ENCODE assay signal across 8 mouse cellular contexts in genomic region chr12:24651063-24651557, GRCm38 (mm10). TPM values are rescaled to one million over a fixed set of nuclear protein-coding genes. Genes with fewer than 3 reads are reported as not detected.
DNase-seq lines count a peak whose midpoint lies in the region; ATAC-seq and TF ChIP-seq lines count a peak whose summit lies in the region.

Gene Klf11 (plus strand): TSS chr12:24651274.

- peak within 1 kb of the TSS; percentile 93 for H3K9ac ChIP-seq in heart, embryonic 12.5 days
- peak within 1 kb of the TSS; percentile 98 for H3K9ac ChIP-seq in kidney, postnatal 0 days (ENCODE audit: low read depth, low read length)
- peak within 1 kb of the TSS; percentile 94 for H3K9ac ChIP-seq in liver, embryonic 11.5 days (ENCODE audit: low read depth, low read length)
- peak within 1 kb of the TSS; percentile 91 for H3K9ac ChIP-seq in stomach, embryonic 14.5 days (replicated peaks; ENCODE audit: low read depth, low read length)

- peak; percentile 98 for DNase-seq in brain, embryonic 14.5 days (ENCODE audit: low read depth)
- DNase-seq in kidney, postnatal 0 days (ENCODE audit: low spot score), result peak; percentile 98
- DNase-seq in liver, embryonic 11.5 days (ENCODE audit: low spot score), result peak; percentile 98
- peak; percentile 97 for DNase-seq in naive thymus-derived CD4-positive, alpha-beta T cell, adult 2 months (ENCODE audit: low read depth)

- peak within 1 kb of the TSS; percentile 76 for H3ac ChIP-seq in C2C12 (ENCODE audit: control insufficient read depth, insufficient read length, low read depth)

- peaks cover 18% of the 10 kb centered on the region for H3K79me2 ChIP-seq in C2C12 (ENCODE audit: control insufficient read depth, insufficient read depth)

- H3K27me3 ChIP-seq in C2C12 (ENCODE audit: control insufficient read depth, insufficient read depth, insufficient read length), result no peaks in the 10 kb centered on the region
- no peaks in the 10 kb centered on the region for H3K27me3 ChIP-seq in erythroblast, embryonic 14.5 days (ENCODE audit: control insufficient read depth)
- H3K27me3 ChIP-seq in heart, embryonic 12.5 days (replicated peaks), result no peaks in the 10 kb centered on the region
- no peaks in the 10 kb centered on the region for H3K27me3 ChIP-seq in kidney, postnatal 0 days (ENCODE audit: insufficient read depth, low read length)
- H3K27me3 ChIP-seq in liver, embryonic 11.5 days (replicated peaks; ENCODE audit: control insufficient read depth, insufficient read depth, low read length), result no peaks in the 10 kb centered on the region
- no peaks in the 10 kb centered on the region for H3K27me3 ChIP-seq in stomach, embryonic 14.5 days (ENCODE audit: control insufficient read depth, insufficient read depth, low read length)

- peak; percentile 95 for ATAC-seq in heart, embryonic 12.5 days (ENCODE audit: insufficient number of reproducible peaks, low FRiP score)
- ATAC-seq in kidney, postnatal 0 days (replicated peaks; ENCODE audit: low FRiP score, low read depth), result peak; percentile 94
- ATAC-seq in liver, embryonic 11.5 days (replicated peaks; ENCODE audit: low FRiP score), result peak; percentile 83
- peak; percentile 92 for ATAC-seq in stomach, embryonic 14.5 days (ENCODE audit: insufficient number of reproducible peaks, insufficient read depth, low FRiP score, low read depth)

- peak within 1 kb of the TSS; percentile 56 for H3K4me3 ChIP-seq in C2C12 (ENCODE audit: insufficient read depth, poor library complexity, severe bottlenecking)
- H3K4me3 ChIP-seq in erythroblast, embryonic 14.5 days (replicated peaks), result peak within 1 kb of the TSS; percentile 93
- peak within 1 kb of the TSS; percentile 80 for H3K4me3 ChIP-seq in heart, embryonic 12.5 days
- peak within 1 kb of the TSS; percentile 92 for H3K4me3 ChIP-seq in kidney, postnatal 0 days (replicated peaks; ENCODE audit: low read depth, low read length)
- peak within 1 kb of the TSS; percentile 93 for H3K4me3 ChIP-seq in liver, embryonic 11.5 days (ENCODE audit: low read depth, low read length)
- H3K4me3 ChIP-seq in stomach, embryonic 14.5 days (ENCODE audit: low read depth, low read length), result peak within 1 kb of the TSS; percentile 86

- no peak for TF ChIP-seq CTCF in C2C12 (IDR thresholded peaks at IDR 0.05; ENCODE audit: control insufficient read depth, insufficient read depth, insufficient read length)
- no peak for TF ChIP-seq CTCF in brain, embryonic 14.5 days (IDR thresholded peaks at IDR 0.05; ENCODE audit: borderline replicate concordance, extremely low read depth, insufficient read depth, insufficient read length)
- peak; percentile 33 for TF ChIP-seq CTCF in kidney, postnatal 0 days (IDR thresholded peaks at IDR 0.05; ENCODE audit: low read depth)

- H3K27ac ChIP-seq in heart, embryonic 12.5 days (ENCODE audit: poor library complexity, severe bottlenecking), result peak within 1 kb of the TSS; percentile 96
- H3K27ac ChIP-seq in kidney, postnatal 0 days, result peak within 1 kb of the TSS; percentile 98
- H3K27ac ChIP-seq in liver, embryonic 11.5 days (ENCODE audit: low read depth, low read length), result peak within 1 kb of the TSS; percentile 96
- peak within 1 kb of the TSS; percentile 96 for H3K27ac ChIP-seq in stomach, embryonic 14.5 days (ENCODE audit: low read length)

- no peaks in the 10 kb centered on the region for H3K79me3 ChIP-seq in C2C12 (ENCODE audit: low read depth)

- H3K4me2 ChIP-seq in heart, embryonic 12.5 days, result peak within 1 kb of the TSS; percentile 80
- H3K4me2 ChIP-seq in kidney, postnatal 0 days (ENCODE audit: low read length), result peak within 1 kb of the TSS; percentile 65
- H3K4me2 ChIP-seq in liver, embryonic 11.5 days, result peak within 1 kb of the TSS; percentile 86
- peak within 1 kb of the TSS; percentile 63 for H3K4me2 ChIP-seq in stomach, embryonic 14.5 days (replicated peaks; ENCODE audit: low read depth, low read length)

- TF ChIP-seq POLR2A in brain, embryonic 14.5 days (IDR thresholded peaks at IDR 0.05; ENCODE audit: borderline replicate concordance, extremely low read depth, insufficient read depth, insufficient read length, poor library complexity, severe bottlenecking), result peak; percentile 90

- WGBS in heart, embryonic 12.5 days, result under 1% methylated on average over 64 of the region's 68 CpGs
- WGBS in kidney, postnatal 0 days, result 2% methylated on average over 64 of the region's 68 CpGs
- under 1% methylated on average over 57 of the region's 68 CpGs for WGBS in liver, embryonic 11.5 days
- under 1% methylated on average over 68 of the region's 68 CpGs for WGBS in stomach, embryonic 14.5 days

- H3K36me3 ChIP-seq in C2C12 (ENCODE audit: control insufficient read depth, insufficient read depth), result peaks cover 4% of the 10 kb centered on the region
- peaks cover 37% of the 10 kb centered on the region for H3K36me3 ChIP-seq in erythroblast, embryonic 14.5 days (ENCODE audit: control insufficient read depth)
- H3K36me3 ChIP-seq in heart, embryonic 12.5 days, result peaks cover 26% of the 10 kb centered on the region
- peaks cover 28% of the 10 kb centered on the region for H3K36me3 ChIP-seq in kidney, postnatal 0 days (ENCODE audit: insufficient read depth, low read length)
- peaks cover 15% of the 10 kb centered on the region for H3K36me3 ChIP-seq in liver, embryonic 11.5 days (ENCODE audit: control insufficient read depth, insufficient read depth, low read length)
- H3K36me3 ChIP-seq in stomach, embryonic 14.5 days (ENCODE audit: control insufficient read depth, insufficient read depth, low read length), result peaks cover 20% of the 10 kb centered on the region

- H3K4me1 ChIP-seq in erythroblast, embryonic 14.5 days (ENCODE audit: control insufficient read depth), result peaks cover 92% of the 10 kb centered on the region
- peaks cover 35% of the 10 kb centered on the region for H3K4me1 ChIP-seq in heart, embryonic 12.5 days (replicated peaks)
- peaks cover 13% of the 10 kb centered on the region for H3K4me1 ChIP-seq in kidney, postnatal 0 days (replicated peaks; ENCODE audit: insufficient read depth, low read length)
- H3K4me1 ChIP-seq in liver, embryonic 11.5 days (replicated peaks; ENCODE audit: control insufficient read depth, insufficient read depth, low read length), result peaks cover 32% of the 10 kb centered on the region
- peaks cover 15% of the 10 kb centered on the region for H3K4me1 ChIP-seq in stomach, embryonic 14.5 days (ENCODE audit: control insufficient read depth, insufficient read depth, low read length)

- no peaks in the 10 kb centered on the region for H3K9me3 ChIP-seq in erythroblast, embryonic 14.5 days (ENCODE audit: control insufficient read depth, low read length)
- H3K9me3 ChIP-seq in heart, embryonic 12.5 days (replicated peaks), result no peaks in the 10 kb centered on the region
- no peaks in the 10 kb centered on the region for H3K9me3 ChIP-seq in kidney, postnatal 0 days (replicated peaks; ENCODE audit: low read length)
- no peaks in the 10 kb centered on the region for H3K9me3 ChIP-seq in liver, embryonic 11.5 days (ENCODE audit: control insufficient read depth, low read length)
- no peaks in the 10 kb centered on the region for H3K9me3 ChIP-seq in stomach, embryonic 14.5 days (ENCODE audit: control insufficient read depth, low read depth, low read length)

TF ChIP-seq in C2C12, 6 proteins besides CTCF, POLR2A, EP300 and RAD21:
- TF ChIP-seq MAX (IDR thresholded peaks at IDR 0.05) (no peak), FOSL1 (IDR thresholded peaks at IDR 0.05; ENCODE audit: insufficient read depth, low read length, poor library complexity, severe bottlenecking) (no peak), MYOG (IDR thresholded peaks at IDR 0.05; ENCODE audit: control insufficient read depth, extremely low read depth, insufficient read length) (no peak), CEBPB (IDR thresholded peaks at IDR 0.05; ENCODE audit: low read depth) (no peak), MYOD1 (IDR thresholded peaks at IDR 0.05; ENCODE audit: control insufficient read depth, insufficient read length, low read depth) (no peak), USF1 (IDR thresholded peaks at IDR 0.05; ENCODE audit: low read depth) (no peak)

RNA-seq across cellular contexts. Expression of gene Klf11, which starts in this region (rescaled TPM):
- 3.9 TPM for polyA plus RNA-seq in C2C12 (2012; fragmentation: generic; extraction: Trizol)
- 15.1 and 19.6 TPM in 2 replicates for polyA plus RNA-seq in brain, embryonic 14.5 days (2012; rRNA removed)
- 13.4 and 13.7 TPM in 2 replicates for polyA plus RNA-seq in erythroblast, embryonic 14.5 days (2012)
- 20.6 and 21.6 TPM in 2 replicates for polyA plus RNA-seq in heart, embryonic 12.5 days (2016; fragmentation: Nextera tagmentation; extraction: Ambion mirVana)
- polyA plus RNA-seq in kidney, postnatal 0 days (2015; fragmentation: Nextera tagmentation; extraction: Ambion mirVana), result 15.4 and 17.2 TPM in 2 replicates
- 8.7 and 12.1 TPM in 2 replicates for polyA plus RNA-seq in liver, embryonic 11.5 days (2014; fragmentation: Nextera tagmentation; extraction: Ambion mirVana)
- 14.3 and 14.7 TPM in 2 replicates for polyA plus RNA-seq in stomach, embryonic 14.5 days (2014; fragmentation: Nextera tagmentation; extraction: Ambion mirVana)

Comparison
In these comparisons a context has a peak if more than half of its experiments do, and no peak if none do; other contexts are left out.
1. Peak in every context shown above with its lines: DNase-seq, ATAC-seq, H3K4me3 ChIP-seq and H3K27ac ChIP-seq.